Mouse (Mus musculus): ENCODE measurements around the gene Cpne2. TPM values are rescaled to one million over a fixed set of nuclear protein-coding genes. Genes with fewer than 3 reads are reported as not detected.

Cpne2 gene
- polyA plus RNA-seq, 1 experiment from 2014 or later: 5.0 TPM

GRCm38 (mm10) chr8:94535631-94536030, 2.8 kb downstream of the Cpne2 start:
- Histone ChIP-seq H3K4me2 (no peak overlapping the region), H3K4me1 (replicated peaks) (peaks cover 29% of the 10 kb centered on the region), H3K36me3 (no peaks in the 10 kb centered on the region), H3K4me3 (no peak overlapping the region), H3K9ac (no peak overlapping the region), H3K27me3 (peaks cover 46% of the 10 kb centered on the region), H3K9me3 (replicated peaks) (no peaks in the 10 kb centered on the region), H3K27ac (no peak overlapping the region)
- ATAC-seq (replicated peaks; ENCODE audit: insufficient number of reproducible peaks, insufficient read depth, low FRiP score, low read depth): no peak
- 74% methylated on average over 7 of the region's 7 CpGs for WGBS

DNA sequence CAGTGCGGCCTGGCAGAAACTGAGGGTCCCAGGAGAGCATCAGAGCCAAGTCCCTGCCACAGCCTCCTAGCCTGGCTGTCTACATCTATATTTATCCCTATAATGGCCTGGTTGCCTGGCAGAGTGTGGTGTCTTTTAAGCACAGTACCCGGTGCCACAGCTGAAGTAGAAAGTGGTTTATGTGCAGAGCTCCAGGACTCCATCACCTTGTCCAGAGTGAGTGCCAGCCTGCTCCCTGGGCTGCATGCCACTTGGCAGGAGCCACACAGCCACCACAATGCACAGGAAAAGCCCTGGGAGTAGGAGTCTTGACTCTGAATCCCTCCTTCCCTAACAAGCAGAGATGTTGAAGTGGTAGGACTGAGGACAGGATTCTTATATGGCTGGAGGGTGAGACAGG, 4.7 kb downstream of the Cpne2 start:
- WGBS: 67% methylated on average over 2 of the region's 2 CpGs
- peaks cover 34% of the 10 kb centered on the region for H3K27me3 ChIP-seq
- no peak overlapping the region for H3K9ac ChIP-seq

DNA sequence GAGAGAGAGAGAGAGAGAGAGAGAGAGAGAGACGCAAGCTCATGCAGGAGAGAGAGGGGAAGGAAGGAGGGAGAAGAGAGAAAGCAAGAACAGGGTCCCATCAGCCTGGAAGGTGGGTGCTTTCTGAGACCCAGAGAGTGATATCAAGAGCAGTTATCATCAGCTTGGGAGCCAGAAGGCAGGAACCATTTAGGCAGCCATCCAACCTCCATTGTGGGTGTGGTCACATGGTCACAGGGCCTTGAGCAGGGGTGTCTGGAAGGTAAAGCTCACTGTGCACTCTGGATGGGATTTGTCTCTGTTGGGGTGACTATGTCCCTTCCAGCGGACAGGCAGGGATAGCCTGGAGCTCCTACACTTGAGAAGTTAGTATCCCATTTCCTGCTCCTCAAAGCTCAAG, 7.2 kb downstream of the Cpne2 start:
- 67% methylated on average over 2 of the region's 2 CpGs for WGBS
- H3K36me3 ChIP-seq: no peaks in the 10 kb centered on the region

More for the DNA sequence above, 4.7 kb downstream of the Cpne2 start:
- Histone ChIP-seq H3K4me2 (no peak overlapping the region), H3K9me3 (replicated peaks) (no peaks in the 10 kb centered on the region), H3K27ac (no peak overlapping the region), H3K4me3 (no peak overlapping the region), H3K36me3 (no peaks in the 10 kb centered on the region), H3K4me1 (replicated peaks) (peaks cover 23% of the 10 kb centered on the region)
- ATAC-seq (replicated peaks; ENCODE audit: insufficient number of reproducible peaks, insufficient read depth, low FRiP score, low read depth): no peak

DNA sequence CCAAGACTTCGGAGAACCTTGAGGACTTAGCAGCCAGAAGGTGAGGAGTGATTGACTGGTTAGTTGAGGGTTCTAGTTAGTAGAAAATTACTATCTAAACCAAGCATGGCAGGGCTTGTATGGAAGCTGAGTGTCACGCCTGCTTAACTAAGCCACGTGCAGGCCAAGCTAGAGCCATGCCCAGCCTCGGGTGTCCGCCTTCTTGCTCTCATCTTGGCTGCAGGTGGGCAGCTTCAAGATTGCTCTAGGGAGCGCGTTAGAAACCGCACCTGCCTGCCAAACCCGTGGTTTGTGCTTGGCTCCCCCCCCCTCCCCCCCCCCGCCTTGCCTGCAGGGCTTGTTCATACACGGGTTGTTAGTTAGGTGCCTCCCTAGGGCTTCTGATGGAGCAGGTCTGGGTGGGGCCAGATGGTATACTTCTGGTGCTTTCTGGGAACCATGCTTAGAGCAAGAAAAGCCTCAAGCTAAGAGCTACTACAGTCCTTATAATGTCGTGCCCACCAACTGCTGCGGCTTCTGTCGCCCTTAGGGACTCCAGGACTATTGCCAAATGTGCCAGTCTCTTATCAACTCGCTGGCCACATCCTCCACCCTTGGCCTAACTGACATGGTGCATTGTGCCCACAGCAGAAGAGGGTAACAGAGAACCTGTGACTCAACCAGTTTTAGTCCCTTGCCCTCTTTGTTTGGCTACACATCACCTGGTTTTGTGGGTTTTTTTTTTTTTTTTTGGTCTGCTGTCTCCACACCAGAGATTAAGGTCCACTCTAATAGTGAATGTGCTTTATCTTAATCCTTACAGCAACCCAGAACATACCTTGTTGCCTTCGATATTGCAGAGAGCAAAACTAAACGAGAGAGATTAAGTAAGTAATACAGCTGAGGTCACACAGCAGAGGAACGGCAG, 8.4 kb downstream of the Cpne2 start:
- no peak overlapping the region for H3K4me2 ChIP-seq
- H3K27me3 ChIP-seq: 0 out of 2 replicates have a peak, but pooled peaks cover 3% of the 10 kb centered on the region
- H3K9me3 ChIP-seq (replicated peaks): no peaks in the 10 kb centered on the region
- 0 out of 2 replicates have a peak, but pooled peaks cover 4% of the 10 kb centered on the region for H3K4me1 ChIP-seq (replicated peaks)
- H3K36me3 ChIP-seq: no peaks in the 10 kb centered on the region
- WGBS: 71% methylated on average over 18 of the region's 18 CpGs
- ATAC-seq (replicated peaks; ENCODE audit: insufficient number of reproducible peaks, insufficient read depth, low FRiP score, low read depth): no peak
- H3K9ac ChIP-seq: no peak overlapping the region
- no peak overlapping the region for H3K4me3 ChIP-seq
- no peak overlapping the region for H3K27ac ChIP-seq

More for the DNA sequence above, 7.2 kb downstream of the Cpne2 start:
- no peak overlapping the region for H3K9ac ChIP-seq
- H3K4me2 ChIP-seq: no peak overlapping the region
- H3K4me1 ChIP-seq (replicated peaks): 0 out of 2 replicates have a peak, but pooled peaks cover 4% of the 10 kb centered on the region
- H3K27me3 ChIP-seq: peaks cover 11% of the 10 kb centered on the region
- H3K27ac ChIP-seq: no peak overlapping the region
- H3K4me3 ChIP-seq: no peak overlapping the region
- H3K9me3 ChIP-seq (replicated peaks): no peaks in the 10 kb centered on the region
- no peak for ATAC-seq (replicated peaks; ENCODE audit: insufficient number of reproducible peaks, insufficient read depth, low FRiP score, low read depth)

- no peak for ATAC-seq (replicated peaks; ENCODE audit: insufficient number of reproducible peaks, insufficient read depth, low FRiP score, low read depth)
- WGBS: 69% methylated on average over 8 of the region's 8 CpGs
- Histone ChIP-seq H3K9ac (no peak overlapping the region), H3K36me3 (no peaks in the 10 kb centered on the region), H3K9me3 (replicated peaks) (no peaks in the 10 kb centered on the region), H3K4me3 (no peak overlapping the region), H3K4me1 (replicated peaks) (0 out of 2 replicates have a peak, but pooled peaks cover 4% of the 10 kb centered on the region), H3K27ac (no peak overlapping the region), H3K4me2 (no peak overlapping the region), H3K27me3 (no peaks in the 10 kb centered on the region)
Measured at GRCm38 (mm10) chr8:94543981-94544380, 11.2 kb downstream of the Cpne2 start.

DNA sequence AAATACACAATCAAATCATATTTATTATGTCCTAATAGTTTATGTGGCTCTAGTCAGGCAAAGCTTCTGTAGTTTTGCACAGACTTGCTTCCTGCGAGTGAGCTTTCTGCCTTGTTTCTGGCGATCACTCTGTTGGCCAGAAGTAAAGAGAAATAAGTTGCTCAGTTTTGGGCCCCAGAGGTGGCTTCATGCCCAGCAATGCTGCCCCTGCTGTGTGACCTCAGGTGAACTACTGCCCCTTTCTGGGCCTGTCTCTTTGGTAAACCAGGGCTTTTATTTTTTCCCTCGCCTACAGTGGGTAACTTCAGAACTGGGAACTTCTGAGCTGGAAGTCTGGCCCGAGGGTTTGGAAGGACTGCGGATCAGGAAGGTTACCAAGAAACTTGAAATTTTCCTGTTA, 16.3 kb downstream of the Cpne2 start:
- H3K27ac ChIP-seq: no peak overlapping the region
- 74% methylated on average over 5 of the region's 5 CpGs for WGBS
- no peak overlapping the region for H3K4me2 ChIP-seq
- H3K27me3 ChIP-seq: no peaks in the 10 kb centered on the region
- peaks cover 12% of the 10 kb centered on the region for H3K4me1 ChIP-seq (replicated peaks)
- H3K9me3 ChIP-seq (replicated peaks): no peaks in the 10 kb centered on the region
- H3K9ac ChIP-seq: no peak overlapping the region
- no peaks in the 10 kb centered on the region for H3K36me3 ChIP-seq
- no peak for ATAC-seq (replicated peaks; ENCODE audit: insufficient number of reproducible peaks, insufficient read depth, low FRiP score, low read depth)
- H3K4me3 ChIP-seq: no peak overlapping the region

DNA sequence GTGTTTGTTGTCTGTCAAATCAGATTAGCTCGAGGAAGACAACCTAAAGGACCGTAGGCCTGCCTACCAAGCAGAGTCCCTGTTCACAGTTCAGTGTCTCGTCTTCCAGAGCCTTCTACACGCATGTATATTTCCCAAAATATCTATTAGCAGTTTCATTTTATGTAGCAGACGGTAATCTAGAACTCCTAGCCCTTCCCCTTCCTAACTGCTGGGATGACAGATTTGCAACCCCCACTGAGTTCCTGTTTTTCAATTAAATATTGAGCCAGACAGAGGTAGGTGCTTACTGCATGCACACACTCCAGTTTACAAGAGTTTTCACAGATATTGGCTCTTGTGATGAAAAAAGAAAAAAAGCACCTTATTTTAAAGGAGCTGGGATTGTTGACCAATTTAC, 16.7 kb downstream of the Cpne2 start:
- Histone ChIP-seq H3K4me3 (no peak overlapping the region), H3K4me1 (replicated peaks) (peaks cover 12% of the 10 kb centered on the region), H3K4me2 (no peak overlapping the region), H3K9ac (no peak overlapping the region), H3K36me3 (no peaks in the 10 kb centered on the region), H3K9me3 (replicated peaks) (no peaks in the 10 kb centered on the region), H3K27me3 (no peaks in the 10 kb centered on the region), H3K27ac (no peak overlapping the region)
- no peak for ATAC-seq (replicated peaks; ENCODE audit: insufficient number of reproducible peaks, insufficient read depth, low FRiP score, low read depth)
- 51% methylated on average over 5 of the region's 5 CpGs for WGBS

GRCm38 (mm10) chr8:94549998-94550397, 17.2 kb downstream of the Cpne2 start:
- ATAC-seq (replicated peaks; ENCODE audit: insufficient number of reproducible peaks, insufficient read depth, low FRiP score, low read depth): no peak

DNA sequence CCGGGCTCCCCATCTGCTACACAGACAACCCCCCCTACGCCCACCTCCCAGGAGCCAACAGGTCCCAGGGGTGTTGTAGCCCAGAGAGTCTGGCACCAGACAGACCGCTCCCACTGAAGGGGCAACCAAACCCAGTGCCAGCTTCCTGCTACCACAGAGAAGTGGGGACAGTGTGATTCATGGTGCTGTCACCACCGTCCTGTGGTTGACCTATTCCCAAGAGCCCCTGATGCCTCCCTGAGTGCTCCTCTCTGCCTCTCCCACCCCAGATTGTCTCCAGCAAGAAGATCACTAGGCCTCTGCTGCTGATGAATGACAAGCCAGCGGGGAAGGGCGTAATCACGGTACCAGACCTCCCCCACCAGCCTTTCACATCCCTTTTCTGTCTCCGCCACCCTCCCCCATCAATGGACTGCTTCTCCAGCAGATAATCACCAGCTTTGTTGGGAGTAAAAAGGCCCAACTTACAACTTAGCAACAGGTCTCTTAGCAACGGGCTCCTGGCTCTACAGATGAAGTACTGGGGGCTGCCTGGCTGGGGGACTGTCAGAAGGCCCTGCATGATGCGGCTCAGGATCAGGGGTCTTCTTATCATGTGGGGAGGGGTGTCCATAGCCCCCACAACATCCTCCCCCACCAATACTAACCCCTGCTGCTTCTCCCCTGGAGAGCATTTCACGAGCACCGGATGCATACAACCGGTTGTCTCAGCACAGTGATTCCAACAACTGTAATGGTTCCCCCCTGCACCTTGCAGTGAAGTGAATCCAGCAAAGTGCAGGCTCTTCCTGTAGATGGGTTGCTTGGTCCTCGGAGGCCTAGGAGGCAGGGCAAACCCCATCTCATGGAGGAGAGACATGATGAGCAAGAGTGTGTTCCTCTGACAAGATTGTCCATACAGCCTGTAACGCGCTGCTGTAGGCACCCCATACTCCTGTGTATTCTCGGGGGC, 19.0 kb downstream of the Cpne2 start:
- H3K4me2 ChIP-seq: no peak overlapping the region
- H3K27me3 ChIP-seq: no peaks in the 10 kb centered on the region
- no peak for ATAC-seq (replicated peaks; ENCODE audit: insufficient number of reproducible peaks, insufficient read depth, low FRiP score, low read depth)
- H3K4me3 ChIP-seq: no peak overlapping the region
- WGBS: 58% methylated on average over 17 of the region's 17 CpGs
- H3K4me1 ChIP-seq (replicated peaks): peaks cover 12% of the 10 kb centered on the region
- no peaks in the 10 kb centered on the region for H3K36me3 ChIP-seq
- no peaks in the 10 kb centered on the region for H3K9me3 ChIP-seq (replicated peaks)
- H3K9ac ChIP-seq: no peak overlapping the region
- H3K27ac ChIP-seq: no peak overlapping the region

More at GRCm38 (mm10) chr8:94549998-94550397, 17.2 kb downstream of the Cpne2 start:
- H3K9me3 ChIP-seq (replicated peaks): no peaks in the 10 kb centered on the region
- H3K27ac ChIP-seq: no peak overlapping the region
- H3K4me1 ChIP-seq (replicated peaks): peaks cover 12% of the 10 kb centered on the region
- no peak overlapping the region for H3K9ac ChIP-seq
- H3K4me3 ChIP-seq: no peak overlapping the region
- H3K27me3 ChIP-seq: no peaks in the 10 kb centered on the region
- 52% methylated on average over 5 of the region's 5 CpGs for WGBS
- H3K36me3 ChIP-seq: no peaks in the 10 kb centered on the region
- no peak overlapping the region for H3K4me2 ChIP-seq

GRCm38 (mm10) chr8:94552696-94553095, 19.9 kb downstream of the Cpne2 start:
- H3K4me1 ChIP-seq (replicated peaks): peaks cover 12% of the 10 kb centered on the region
- no peaks in the 10 kb centered on the region for H3K36me3 ChIP-seq
- no peak overlapping the region for H3K9ac ChIP-seq
- H3K27me3 ChIP-seq: no peaks in the 10 kb centered on the region
- H3K9me3 ChIP-seq (replicated peaks): no peaks in the 10 kb centered on the region
- no peak overlapping the region for H3K4me3 ChIP-seq
- ATAC-seq (replicated peaks; ENCODE audit: insufficient number of reproducible peaks, insufficient read depth, low FRiP score, low read depth): no peak
- H3K27ac ChIP-seq: no peak overlapping the region
- no peak overlapping the region for H3K4me2 ChIP-seq
- 86% methylated on average over 2 of the region's 2 CpGs for WGBS

GRCm38 (mm10) chr8:94557281-94557680, 24.5 kb downstream of the Cpne2 start:
- 70% methylated on average over 3 of the region's 3 CpGs for WGBS
- no peaks in the 10 kb centered on the region for H3K9me3 ChIP-seq (replicated peaks)
- no peak overlapping the region for H3K27ac ChIP-seq
- H3K36me3 ChIP-seq: no peaks in the 10 kb centered on the region
- no peaks in the 10 kb centered on the region for H3K4me1 ChIP-seq (replicated peaks)
- H3K4me2 ChIP-seq: no peak overlapping the region
- no peak for ATAC-seq (replicated peaks; ENCODE audit: insufficient number of reproducible peaks, insufficient read depth, low FRiP score, low read depth)
- H3K4me3 ChIP-seq: no peak overlapping the region
- no peak overlapping the region for H3K9ac ChIP-seq
- no peaks in the 10 kb centered on the region for H3K27me3 ChIP-seq
